Mouse (Mus musculus) hindbrain, embryonic 14.5 days (tissue): ENCODE data around the gene Olfr566. TPM values are rescaled to one million over a fixed set of nuclear protein-coding genes. Genes with fewer than 3 reads are reported as not detected.

ENCODE experiments used
- ATAC-seq: fragments of 200-750 bp; cut with Nextera tagmentation; 2 replicates; pipeline ENCODE4 v1.8.0; 2017; ENCODE audit warnings: moderate number of reproducible peaks, mild to moderate bottlenecking, moderate TSS enrichment, moderate library complexity; ENCODE audit not compliant: low FRiP score
- DNase-seq: peaks from one replicate; pipeline ENCODE4 v3.0.0-alpha.2; 2015; ENCODE audit warnings: low spot score
- H3K27ac ChIP-seq: fragments of 300-500 bp; sonication (generic); 2 replicates; pipeline ENCODE4 v1.5.1; 2014; ENCODE audit warnings: mild to moderate bottlenecking, moderate library complexity
- H3K27me3 ChIP-seq: fragments of 300-500 bp; sonication (generic); 2 replicates; pipeline ENCODE4 v1.6.1; 2014; ENCODE audit warnings: mild to moderate bottlenecking, low read length, mixed read lengths; ENCODE audit not compliant: control insufficient read depth, insufficient read depth
- H3K36me3 ChIP-seq: fragments of 300-500 bp; sonication (generic); replicated peaks from 2 replicates; pipeline ENCODE4 v1.6.1; 2014; ENCODE audit not compliant: control insufficient read depth, insufficient read depth
- H3K4me1 ChIP-seq: fragments of 300-500 bp; sonication (generic); replicated peaks from 2 replicates; pipeline ENCODE4 v1.6.1; 2014; ENCODE audit warnings: antibody characterized with exemption, low read length, mixed read lengths; ENCODE audit not compliant: control insufficient read depth, insufficient read depth
- H3K4me2 ChIP-seq: fragments of 300-500 bp; sonication (generic); replicated peaks from 2 replicates; pipeline ENCODE4 v1.6.1; 2014; ENCODE audit warnings: mild to moderate bottlenecking, moderate library complexity
- H3K4me3 ChIP-seq: fragments of 300-500 bp; sonication (generic); replicated peaks from 2 replicates; pipeline ENCODE4 v1.5.1; 2014; ENCODE audit warnings: mild to moderate bottlenecking, low read length
- H3K9ac ChIP-seq: fragments of 300-500 bp; sonication (generic); 2 replicates; pipeline ENCODE4 v1.6.1; 2014
- H3K9me3 ChIP-seq: fragments of 300-500 bp; sonication (generic); 2 replicates; pipeline ENCODE4 v1.6.1; 2016; ENCODE audit warnings: low read length; ENCODE audit not compliant: control insufficient read depth
- WGBS: fragments of 180-500 bp; shearing (Covaris S2); extraction: QIAGEN DNeasy Blood & Tissue Kit; methylation state at CpG from one replicate; pipeline ENCODE4 v1.1.7; 2014; 5-methylcytosine and 5-hydroxymethylcytosine counted together
- polyA plus RNA-seq: library from polyadenylated mRNA; unstranded; fragments of >200 nt; fragmentation: Nextera tagmentation; extraction: Ambion mirVana; gene quantifications from 2 replicates; pipeline ENCODE4 v1.2.1, GENCODE M21; 2014

Gene Olfr566
- polyA plus RNA-seq = not detected in 2 replicates

DNA sequence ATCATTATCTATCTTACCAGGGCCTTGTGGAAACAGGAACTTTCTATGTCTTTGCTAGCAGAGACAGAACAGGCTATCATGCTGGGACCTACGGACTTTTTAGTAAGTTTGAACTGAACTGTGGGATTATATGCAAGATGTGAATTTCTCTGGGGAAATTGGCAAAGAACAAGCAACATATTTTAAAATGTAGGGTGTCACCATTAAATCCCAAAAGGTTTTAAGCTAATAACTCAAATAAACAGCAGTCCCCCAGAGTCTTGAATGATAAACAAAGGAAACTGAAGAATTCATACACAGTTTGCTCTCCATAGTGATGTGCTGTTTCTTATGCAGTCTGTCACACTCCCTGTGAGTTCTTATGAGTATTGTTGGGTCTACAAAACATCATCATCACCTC, at the start of gene Olfr566:
TSS of gene Olfr566 (minus strand) at position 101 of the 400 bp plus-strand sequence.
- no peak within 1 kb of the TSS for H3K4me3 ChIP-seq
- ATAC-seq (no peak), DNase-seq (no peak)
- H3K36me3 ChIP-seq = no peaks in the 10 kb centered on the region
- H3K9me3 ChIP-seq = no peaks in the 10 kb centered on the region
- no peaks in the 10 kb centered on the region for H3K4me1 ChIP-seq
- no peak within 1 kb of the TSS for H3K9ac ChIP-seq
- no peak within 1 kb of the TSS for H3K4me2 ChIP-seq
- WGBS = 82% methylated on average over 1 of the region's 1 CpGs
- H3K27me3 ChIP-seq = no peaks in the 10 kb centered on the region
- no peak within 1 kb of the TSS for H3K27ac ChIP-seq

- Histone ChIP-seq H3K9me3 (no peaks in the 10 kb centered on the region), H3K4me3 (no peak within 1 kb of the TSS), H3K4me1 (no peaks in the 10 kb centered on the region), H3K27me3 (no peaks in the 10 kb centered on the region), H3K4me2 (no peak within 1 kb of the TSS), H3K27ac (no peak within 1 kb of the TSS), H3K36me3 (no peaks in the 10 kb centered on the region), H3K9ac (no peak within 1 kb of the TSS)
- no peak for ATAC-seq
- WGBS = 81% methylated on average over 3 of the region's 3 CpGs
- no peak for DNase-seq
Measured at GRCm38 (mm10) chr7:102890782-102891181, 32.2 kb upstream of the Olfr566 start, which contains the start of gene Olfr569. Gene Olfr569, minus strand, starts transcription at chr7:102890882.

GRCm38 (mm10) chr7:102876822-102877221, 18.3 kb upstream of the Olfr566 start, which contains the start of gene Olfr568:
Gene Olfr568, plus strand, starts transcription at chr7:102877122.
- no peak within 1 kb of the TSS for H3K4me2 ChIP-seq

DNA sequence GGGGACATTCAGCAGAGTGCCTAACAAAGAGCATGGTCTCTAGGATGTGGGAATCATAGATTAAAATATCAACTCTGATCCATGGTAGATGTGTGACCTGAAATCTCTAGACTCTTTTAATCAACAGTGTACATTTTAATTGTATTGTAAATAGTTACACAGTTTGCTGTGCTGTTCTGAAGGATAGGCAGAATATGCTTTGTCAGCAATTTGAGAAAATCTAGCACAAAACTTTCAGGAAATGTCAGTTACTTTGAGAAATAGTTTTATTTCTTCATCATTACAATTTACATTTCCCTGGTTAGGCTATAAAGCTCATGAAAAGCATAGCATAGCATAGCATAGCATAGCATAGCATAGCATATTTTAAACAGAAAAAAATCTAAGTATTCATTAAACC, 2.8 kb downstream of the Olfr566 start:
- no peak overlapping the region for H3K9ac ChIP-seq
- H3K4me3 ChIP-seq = no peak overlapping the region
- no peaks in the 10 kb centered on the region for H3K4me1 ChIP-seq
- ATAC-seq (no peak), DNase-seq (no peak)
- no peaks in the 10 kb centered on the region for H3K9me3 ChIP-seq
- H3K4me2 ChIP-seq = no peak overlapping the region
- H3K27ac ChIP-seq = no peak overlapping the region
- no peaks in the 10 kb centered on the region for H3K27me3 ChIP-seq
- H3K36me3 ChIP-seq = no peaks in the 10 kb centered on the region

More at GRCm38 (mm10) chr7:102876822-102877221, 18.3 kb upstream of the Olfr566 start, which contains the start of gene Olfr568:
- H3K9ac ChIP-seq = no peak within 1 kb of the TSS
- no peaks in the 10 kb centered on the region for H3K4me1 ChIP-seq
- H3K27ac ChIP-seq = no peak within 1 kb of the TSS
- H3K9me3 ChIP-seq = no peaks in the 10 kb centered on the region
- ATAC-seq (no peak), DNase-seq (no peak)
- H3K36me3 ChIP-seq = no peaks in the 10 kb centered on the region
- H3K4me3 ChIP-seq = no peak within 1 kb of the TSS
- H3K27me3 ChIP-seq = no peaks in the 10 kb centered on the region

Other genes starting within 250 kb of the Olfr566 start
- gene Olfr553, start 240.5 kb downstream of the Olfr566 start, polyA plus RNA-seq = not detected in 2 replicates
- gene Olfr554, start 220.3 kb downstream of the Olfr566 start, polyA plus RNA-seq = not detected in 2 replicates
- not detected in 2 replicates for gene Olfr555, start 199.9 kb downstream of the Olfr566 start, polyA plus RNA-seq
- not detected in 2 replicates for gene Olfr556, start 193.9 kb downstream of the Olfr566 start, polyA plus RNA-seq
- 8.3 and 8.4 TPM in 2 replicates for gene Trim68, start 171.4 kb downstream of the Olfr566 start, polyA plus RNA-seq
- gene Olfr557, start 162.9 kb downstream of the Olfr566 start, polyA plus RNA-seq = not detected in 2 replicates
- 0.08 and 0.22 TPM in 2 replicates for gene Olfr558, start 156.6 kb downstream of the Olfr566 start, polyA plus RNA-seq
- gene Olfr33, start 139.7 kb downstream of the Olfr566 start, polyA plus RNA-seq = not detected in 2 replicates
- not detected in 2 replicates for gene Olfr559, start 131.3 kb downstream of the Olfr566 start, polyA plus RNA-seq
- not detected in 2 replicates for gene Olfr560, start 99.4 kb downstream of the Olfr566 start, polyA plus RNA-seq
- gene Olfr78, start 99.3 kb downstream of the Olfr566 start, polyA plus RNA-seq = 0.13 and 0.17 TPM in 2 replicates
- not detected in 2 replicates for gene Olfr561, start 87.5 kb downstream of the Olfr566 start, polyA plus RNA-seq
- not detected in 2 replicates for gene Olfr564, start 55.3 kb downstream of the Olfr566 start, polyA plus RNA-seq
- gene Olfr568, start 18.4 kb upstream of the Olfr566 start, polyA plus RNA-seq = not detected in 2 replicates
- not detected in 2 replicates for gene Olfr569, start 32.1 kb upstream of the Olfr566 start, polyA plus RNA-seq
- 0.25 TPM in 1 of 2 replicates, not detected in the other for gene Olfr570, start 35.8 kb upstream of the Olfr566 start, polyA plus RNA-seq
- not detected in 2 replicates for gene Olfr571, start 58.8 kb upstream of the Olfr566 start, polyA plus RNA-seq
- gene Olfr572, start 65.6 kb upstream of the Olfr566 start, polyA plus RNA-seq = not detected in 2 replicates
- gene Olfr573-ps1, start 83.8 kb upstream of the Olfr566 start, polyA plus RNA-seq = not detected in 2 replicates
- not detected in 2 replicates for gene Olfr574, start 89.7 kb upstream of the Olfr566 start, polyA plus RNA-seq
- gene Olfr575, start 100.0 kb upstream of the Olfr566 start, polyA plus RNA-seq = not detected in 2 replicates
- gene Olfr576, start 103.9 kb upstream of the Olfr566 start, polyA plus RNA-seq = not detected in 2 replicates
- gene Olfr577, start 117.2 kb upstream of the Olfr566 start, polyA plus RNA-seq = not detected in 2 replicates
- gene Olfr578, start 130.6 kb upstream of the Olfr566 start, polyA plus RNA-seq = not detected in 2 replicates
- gene Olfr582, start 179.3 kb upstream of the Olfr566 start, polyA plus RNA-seq = not detected in 2 replicates
- gene Olfr583, start 192.5 kb upstream of the Olfr566 start, polyA plus RNA-seq = not detected in 2 replicates
- gene Olfr584, start 223.1 kb upstream of the Olfr566 start, polyA plus RNA-seq = not detected in 2 replicates
- gene Olfr585, start 239.0 kb upstream of the Olfr566 start, polyA plus RNA-seq = not detected in 2 replicates